Mouse (Mus musculus): Measurements from ENCODE around the gene Cacna1g. TPM values are rescaled to one million over a fixed set of nuclear protein-coding genes. Genes with fewer than 3 reads are reported as not detected.

Gene Cacna1g
- total RNA-seq (2021) = 1 to 10 TPM; 7.0 to 9.0 TPM
- long read RNA-seq, experiment 1, full-length matches to known transcripts = 1 of 5 reads
- long read RNA-seq, experiment 1, partial matches to known transcripts = 2 of 5 reads
- long read RNA-seq, experiment 1, other reads (novel, unspliced or antisense) = 2 of 5 reads
- long read RNA-seq, experiment 2, partial matches to known transcripts = 0 of 1 reads
- long read RNA-seq, experiment 2, other reads (novel, unspliced or antisense) = 1 of 1 reads

- peak; percentile 87 for DNase-seq
Measured at GRCm38 (mm10) chr11:94473707-94474543, at the start of gene Cacna1g. Gene Cacna1g, minus strand, starts transcription at chr11:94474198.

- no peak for DNase-seq
Measured at GRCm38 (mm10) chr11:94521219-94521843, 47.3 kb upstream of the Cacna1g start, which contains the start of gene Mycbpap. Gene Mycbpap, minus strand, starts transcription at chr11:94521742.

- DNase-seq = no peak
Measured at GRCm38 (mm10) chr11:94513452-94513851, 39.5 kb upstream of the Cacna1g start.

GRCm38 (mm10) chr11:94508976-94509375 lies 35.0 kb upstream of the Cacna1g start:
- no peak for DNase-seq

GRCm38 (mm10) chr11:94501482-94501881 lies 27.5 kb upstream of the Cacna1g start:
- no peak for DNase-seq

GRCm38 (mm10) chr11:94500362-94500761 lies 26.4 kb upstream of the Cacna1g start:
- DNase-seq = no peak

- peak; percentile 29 for DNase-seq
Measured at GRCm38 (mm10) chr11:94499661-94500152, 25.7 kb upstream of the Cacna1g start, which contains the start of gene Epn3. Gene Epn3, minus strand, starts transcription at chr11:94499974.

GRCm38 (mm10) chr11:94499035-94499434 lies 25.0 kb upstream of the Cacna1g start:
- no peak for DNase-seq

GRCm38 (mm10) chr11:94498093-94498996 lies 24.3 kb upstream of the Cacna1g start:
- DNase-seq = peak; percentile 53

GRCm38 (mm10) chr11:94495415-94495814 lies 21.4 kb upstream of the Cacna1g start:
- no peak for DNase-seq

- DNase-seq = no peak
Measured at GRCm38 (mm10) chr11:94491749-94492099, 17.7 kb upstream of the Cacna1g start.

GRCm38 (mm10) chr11:94491035-94491748 lies 17.2 kb upstream of the Cacna1g start:
- DNase-seq = peak; percentile 53

- no peak for DNase-seq
Measured at GRCm38 (mm10) chr11:94489745-94490144, 15.7 kb upstream of the Cacna1g start.

GRCm38 (mm10) chr11:94488767-94489533 lies 15.0 kb upstream of the Cacna1g start:
- no peak for DNase-seq

- peak; percentile 91 for DNase-seq
Measured at GRCm38 (mm10) chr11:94486001-94486400, 12.0 kb upstream of the Cacna1g start, which contains the start of gene Spata20. Gene Spata20, minus strand, starts transcription at chr11:94486179.

- DNase-seq = no peak
Measured at GRCm38 (mm10) chr11:94485223-94485622, 11.2 kb upstream of the Cacna1g start.

GRCm38 (mm10) chr11:94484636-94485035 lies 10.6 kb upstream of the Cacna1g start:
- DNase-seq = no peak

- no peak for DNase-seq
Measured at GRCm38 (mm10) chr11:94483921-94484320, 9.9 kb upstream of the Cacna1g start.

- no peak for DNase-seq
Measured at GRCm38 (mm10) chr11:94483436-94483835, 9.4 kb upstream of the Cacna1g start.

- DNase-seq = no peak
Measured at GRCm38 (mm10) chr11:94482738-94483137, 8.7 kb upstream of the Cacna1g start.
